Mouse (Mus musculus) liver, embryonic 14.5 days (tissue): ENCODE results near the gene Zfp800. TPM values are rescaled to one million over a fixed set of nuclear protein-coding genes. Genes with fewer than 3 reads are reported as not detected.

Experiments
- ATAC-seq: fragments of 200-750 bp; cut with Nextera tagmentation; 2 replicates; pipeline ENCODE4 v1.8.0; 2017; ENCODE audit warnings: moderate number of reproducible peaks, mild to moderate bottlenecking, moderate library complexity; ENCODE audit not compliant: insufficient read depth
- DNase-seq, 3 experiments: peaks; one replicate each; pipeline ENCODE4 v3.0.0-alpha.2; 2012 to 2013; ENCODE audit warnings: low read depth in 3 of 3, low spot score in 3 of 3
- H3K27ac ChIP-seq: fragments of 300-500 bp; sonication (generic); 2 replicates; pipeline ENCODE4 v1.5.1; 2014; ENCODE audit warnings: moderate library complexity, mild to moderate bottlenecking, control low read depth, inconsistent platforms
- H3K27me3 ChIP-seq: fragments of 300-500 bp; sonication (generic); 2 replicates; pipeline ENCODE4 v1.6.1; 2014; ENCODE audit warnings: mild to moderate bottlenecking, low read length, moderate library complexity; ENCODE audit not compliant: control insufficient read depth, insufficient read depth
- H3K36me3 ChIP-seq: fragments of 300-500 bp; sonication (generic); replicated peaks from 2 replicates; pipeline ENCODE4 v1.6.1; 2014; ENCODE audit warnings: low read depth; ENCODE audit not compliant: control insufficient read depth, insufficient read depth
- H3K4me1 ChIP-seq, 2 experiments: fragments of 200-500 bp in 1 of 2; fragments of 300-500 bp in 1 of 2; sonication (generic) in 1 of 2; replicated peaks; 2 replicates each; pipeline ENCODE4 v1.6.1; 2012 to 2014; ENCODE audit warnings: antibody characterized with exemption in 1 of 2, inconsistent platforms in 1 of 2, low read length in 1 of 2; ENCODE audit not compliant: control insufficient read depth in 2 of 2, insufficient read depth in 2 of 2
- H3K4me2 ChIP-seq: fragments of 300-500 bp; sonication (generic); 2 replicates; pipeline ENCODE4 v1.6.1; 2014; ENCODE audit warnings: low read depth, mild to moderate bottlenecking, control low read depth, moderate library complexity
- H3K4me3 ChIP-seq, 2 experiments: fragments of 200-500 bp in 1 of 2; fragments of 300-500 bp in 1 of 2; sonication (generic) in 1 of 2; 2 replicates each; pipeline ENCODE4 v1.5.1; 2012 to 2014; ENCODE audit warnings: low read depth in 2 of 2, low read length in 2 of 2, mild to moderate bottlenecking in 2 of 2, control low read depth in 1 of 2, inconsistent platforms in 1 of 2, moderate library complexity in 1 of 2; ENCODE audit not compliant: insufficient read depth in 1 of 2
- H3K9ac ChIP-seq: fragments of 300-500 bp; sonication (generic); replicated peaks from 2 replicates; pipeline ENCODE4 v1.6.1; 2014; ENCODE audit warnings: mild to moderate bottlenecking, control low read depth, moderate library complexity
- H3K9me3 ChIP-seq: fragments of 300-500 bp; sonication (generic); 2 replicates; pipeline ENCODE4 v1.6.1; 2016; ENCODE audit warnings: low read length, mixed read lengths; ENCODE audit not compliant: control insufficient read depth
- CTCF ChIP-seq: IDR thresholded peaks from 2 replicates; pipeline ENCODE4 v1.5.1; 2016; ENCODE audit warnings: antibody characterized with exemption, low read depth, control low read depth
- EP300 ChIP-seq: IDR thresholded peaks from 2 replicates; pipeline ENCODE4 v1.6.1; 2016; ENCODE audit warnings: antibody characterized with exemption, low read depth
- WGBS: fragments of 180-500 bp; shearing (Covaris S2); extraction: QIAGEN DNeasy Blood & Tissue Kit; methylation state at CpG from one replicate; pipeline ENCODE4 v1.1.7; 2014; ENCODE audit not compliant: insufficient replicate concordance; 5-methylcytosine and 5-hydroxymethylcytosine counted together
- polyA plus RNA-seq, 2 experiments: library from polyadenylated mRNA; depleted of rRNA in 1 of 2; stranded (reverse) in 1 of 2; unstranded in 1 of 2; fragments of >200 nt; fragmentation: Nextera tagmentation in 1 of 2; extraction: Ambion mirVana in 1 of 2; gene quantifications; 2 replicates each; pipeline versions ENCODE4 v1.2.1 to v1.2.3; 2012 to 2014

Gene Zfp800
- polyA plus RNA-seq, 2 experiments = 9.6 to 24.1 TPM

DNA sequence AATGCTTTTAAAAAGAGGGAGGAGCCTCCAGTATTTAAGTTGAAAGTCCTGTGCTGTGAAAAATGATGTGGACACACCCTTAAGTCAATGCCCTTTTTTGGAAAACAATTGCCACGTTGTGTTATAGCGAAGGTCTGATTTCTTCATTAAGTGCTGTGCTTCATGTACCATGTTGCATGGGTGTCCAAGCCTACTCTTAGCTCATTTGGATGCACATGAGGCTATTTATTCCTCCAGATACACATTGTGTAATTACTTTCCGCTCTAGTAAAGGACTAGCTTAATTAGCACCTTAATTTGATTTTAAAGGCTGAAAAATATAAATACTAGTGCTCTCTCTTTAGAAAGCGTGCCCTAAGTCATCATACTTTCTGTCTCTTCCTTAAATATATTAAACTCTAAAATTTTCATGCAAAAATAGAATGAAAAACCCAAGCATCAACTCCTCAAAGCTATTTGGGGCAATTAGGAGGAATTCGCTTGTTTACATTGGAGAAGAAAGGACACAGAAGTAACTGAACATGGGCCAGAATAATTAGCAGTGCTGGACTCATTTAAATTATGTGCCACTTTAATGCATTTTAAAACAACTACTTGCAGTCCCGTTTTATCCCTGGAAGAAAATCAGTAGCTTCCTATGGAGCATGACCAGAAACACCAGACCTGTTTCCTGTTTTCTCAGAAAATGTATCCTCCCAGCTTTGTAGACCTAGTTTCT lies 27.7 kb downstream of the Zfp800 start:
- H3K4me1 ChIP-seq = no peaks in the 10 kb centered on the region
- no peak overlapping the region for H3K9ac ChIP-seq
- no peak overlapping the region for H3K4me3 ChIP-seq
- TF ChIP-seq CTCF (no peak), EP300 (no peak)
- DNase-seq (no peak), ATAC-seq (no peak)
- 63% methylated on average over 6 of the region's 6 CpGs for WGBS
- no peak overlapping the region for H3K4me2 ChIP-seq
- H3K27ac ChIP-seq = no peak overlapping the region
- no peaks in the 10 kb centered on the region for H3K9me3 ChIP-seq
- H3K27me3 ChIP-seq = no peaks in the 10 kb centered on the region
- no peaks in the 10 kb centered on the region for H3K36me3 ChIP-seq

DNA sequence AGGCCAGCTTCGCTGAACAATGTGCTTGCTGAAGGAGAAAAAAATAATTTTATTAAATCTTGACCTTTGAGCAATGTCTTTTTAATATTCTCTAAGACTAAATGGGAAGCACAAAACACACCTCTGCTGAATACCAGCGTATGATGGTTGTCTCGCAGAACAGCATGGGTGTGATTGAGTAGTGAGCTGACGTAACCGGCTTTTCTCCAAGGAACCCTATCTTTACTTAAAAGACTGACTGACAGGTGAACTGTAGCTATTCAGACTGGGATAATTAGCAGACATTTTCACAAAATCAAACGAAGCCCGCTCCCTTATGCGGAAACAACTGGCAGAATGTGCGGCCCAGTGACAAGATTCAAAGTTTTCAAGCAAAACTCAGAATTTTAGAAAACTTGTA lies 30.2 kb downstream of the Zfp800 start:
- Histone ChIP-seq H3K4me1 (no peaks in the 10 kb centered on the region), H3K4me2 (no peak overlapping the region), H3K9me3 (no peaks in the 10 kb centered on the region), H3K27me3 (no peaks in the 10 kb centered on the region), H3K27ac (no peak overlapping the region), H3K9ac (no peak overlapping the region), H3K4me3 (no peak overlapping the region), H3K36me3 (no peaks in the 10 kb centered on the region)
- ATAC-seq (no peak), DNase-seq (no peak)
- 80% methylated on average over 9 of the region's 9 CpGs for WGBS
- TF ChIP-seq EP300 = no peak
- no peak for TF ChIP-seq CTCF

GRCm38 (mm10) chr6:28351066-28351465 lies 46.7 kb downstream of the Zfp800 start:
- H3K4me2 ChIP-seq = no peak overlapping the region
- TF ChIP-seq CTCF = no peak
- no peak for TF ChIP-seq EP300
- no peak overlapping the region for H3K9ac ChIP-seq
- no peaks in the 10 kb centered on the region for H3K36me3 ChIP-seq
- H3K27me3 ChIP-seq = no peaks in the 10 kb centered on the region
- no peak for ATAC-seq
- DNase-seq = no peak
- no peaks in the 10 kb centered on the region for H3K4me1 ChIP-seq
- WGBS = 62% methylated on average over 3 of the region's 3 CpGs
- H3K4me3 ChIP-seq = no peak overlapping the region
- no peaks in the 10 kb centered on the region for H3K9me3 ChIP-seq
- no peak overlapping the region for H3K27ac ChIP-seq

- no peak for TF ChIP-seq EP300
- TF ChIP-seq CTCF = no peak
- no peak overlapping the region for H3K27ac ChIP-seq
- H3K4me3 ChIP-seq = no peak overlapping the region
- H3K9me3 ChIP-seq = no peaks in the 10 kb centered on the region
- no peak overlapping the region for H3K4me2 ChIP-seq
- no peak overlapping the region for H3K9ac ChIP-seq
- H3K27me3 ChIP-seq = no peaks in the 10 kb centered on the region
- H3K36me3 ChIP-seq = no peaks in the 10 kb centered on the region
- no peak for DNase-seq
- ATAC-seq = no peak
- no peaks in the 10 kb centered on the region for H3K4me1 ChIP-seq
Observed at GRCm38 (mm10) chr6:28345677-28346076, 52.1 kb downstream of the Zfp800 start.

GRCm38 (mm10) chr6:28345181-28345580 lies 52.6 kb downstream of the Zfp800 start:
- no peak for DNase-seq
- no peaks in the 10 kb centered on the region for H3K4me1 ChIP-seq
- TF ChIP-seq EP300 = no peak
- no peak for TF ChIP-seq CTCF

More at GRCm38 (mm10) chr6:28345181-28345580, 52.6 kb downstream of the Zfp800 start:
- no peak overlapping the region for H3K9ac ChIP-seq
- WGBS = 42% methylated on average over 7 of the region's 7 CpGs
- H3K27ac ChIP-seq = no peak overlapping the region
- no peaks in the 10 kb centered on the region for H3K27me3 ChIP-seq
- H3K9me3 ChIP-seq = no peaks in the 10 kb centered on the region
- H3K4me2 ChIP-seq = no peak overlapping the region
- no peak overlapping the region for H3K4me3 ChIP-seq
- H3K36me3 ChIP-seq = no peaks in the 10 kb centered on the region
- no peak for ATAC-seq
